25 mouse cellular contexts compared by ENCODE assay signal in the genomic region with DNA sequence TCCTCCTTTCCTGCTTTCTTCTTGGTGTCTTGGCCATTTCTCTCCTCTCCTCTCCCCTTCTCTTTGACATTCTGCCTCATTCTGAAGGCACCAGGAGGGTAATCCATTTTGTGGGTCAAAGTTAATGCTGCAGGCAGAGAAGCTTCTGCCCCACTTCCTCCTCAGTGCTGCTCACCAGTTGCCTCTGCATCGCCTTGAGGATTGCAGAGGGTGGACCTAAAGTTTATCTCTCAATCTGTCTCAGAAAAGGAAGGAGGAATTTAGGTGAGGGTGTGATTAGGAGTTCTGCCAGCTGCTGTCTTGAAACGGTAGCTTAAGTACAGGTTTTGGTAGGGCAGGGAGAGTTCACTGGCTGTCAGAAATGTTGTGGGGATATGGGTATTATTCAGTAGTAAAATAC.
DNase-seq lines count a peak whose midpoint lies in the region; ATAC-seq and TF ChIP-seq lines count a peak whose summit lies in the region.
"Had no signal": no experiment of that assay in that cellular context is flagged by ENCODE, and none has a peak within 500 bp of the region (broad histone marks: within the 10 kb centered on the region; RNA-seq: fewer than 3 reads in every experiment).

No protein-coding gene starts in this region.

- H3K9me3 ChIP-seq in intestine, postnatal 0 days (ENCODE audit: control insufficient read depth), result no peaks in the 10 kb centered on the region
- no peaks in the 10 kb centered on the region for H3K9me3 ChIP-seq in stomach, postnatal 0 days (ENCODE audit: control insufficient read depth, low read length)
- H3K9me3 ChIP-seq: embryonic facial prominence, embryonic 15.5 days; hindbrain, embryonic 12.5 days; liver, embryonic 13.5 days; megakaryocyte, embryonic 14.5 days; midbrain, embryonic 15.5 days; neural tube, embryonic 13.5 days had no signal

- no peak overlapping the region for H3K9ac ChIP-seq in intestine, postnatal 0 days (ENCODE audit: low read depth, low read length)
- no peak overlapping the region for H3K9ac ChIP-seq in stomach, postnatal 0 days (ENCODE audit: low read length)
- H3K9ac ChIP-seq: embryonic facial prominence, embryonic 15.5 days; hindbrain, embryonic 12.5 days; liver, embryonic 13.5 days; midbrain, embryonic 15.5 days; neural tube, embryonic 13.5 days had no signal

- no peak for TF ChIP-seq CTCF in intestine, postnatal 0 days (IDR thresholded peaks at IDR 0.05; ENCODE audit: low read depth)
- TF ChIP-seq CTCF in stomach, postnatal 0 days (IDR thresholded peaks at IDR 0.05; ENCODE audit: low read depth), result no peak

- DNase-seq in urinary bladder, postnatal 14 days (ENCODE audit: low spot score), result peak; percentile 59
- no peak for DNase-seq in urinary bladder, adult 2 months (ENCODE audit: low spot score)
- DNase-seq in MEL-GATA-1-ER (ENCODE audit: extremely low read depth, low read depth), result peak; percentile 7
- no peak for DNase-seq in stomach, postnatal 0 days (ENCODE audit: low spot score)
- DNase-seq in right cerebral cortex, postnatal 36 days (ENCODE audit: low spot score in 2 of 2), result no peak
- no peak for DNase-seq in gastrocnemius, postnatal 10 days
- DNase-seq: cerebellum, adult 9-10 months; gastrocnemius, postnatal 25 days; kidney, adult 2 months; kidney, postnatal 36 days; layer of hippocampus, postnatal 36 days; liver, embryonic 13.5 days; lung, adult 2 months; lung, postnatal 14 days; right cerebral cortex, adult 18-20 months; spleen, adult 18-20 months; thymus, postnatal 25 days had no signal

- H3K4me1 ChIP-seq in intestine, postnatal 0 days (replicated peaks; ENCODE audit: control insufficient read depth, insufficient read depth, low read length), result no peaks in the 10 kb centered on the region; the same call in none of the 2 replicates
- H3K4me1 ChIP-seq in stomach, postnatal 0 days (replicated peaks; ENCODE audit: control insufficient read depth, insufficient read depth), result no peaks in the 10 kb centered on the region
- H3K4me1 ChIP-seq: embryonic facial prominence, embryonic 15.5 days had no signal

- 0 out of 2 replicates have a peak, but pooled peaks have one; percentile 20 for ATAC-seq in intestine, postnatal 0 days
- ATAC-seq in stomach, postnatal 0 days (ENCODE audit: low FRiP score, low TSS enrichment), result peak; percentile 68
- ATAC-seq: forebrain, embryonic 16.5 days; midbrain, embryonic 15.5 days had no signal

- H3K4me3 ChIP-seq in intestine, postnatal 0 days (ENCODE audit: low read depth, low read length), result no peak overlapping the region
- no peak overlapping the region for H3K4me3 ChIP-seq in stomach, postnatal 0 days (ENCODE audit: low read depth, low read length)
- H3K4me3 ChIP-seq: embryonic facial prominence, embryonic 15.5 days; hindbrain, embryonic 12.5 days; liver, embryonic 13.5 days; megakaryocyte, embryonic 14.5 days; midbrain, embryonic 15.5 days; myocyte; neural tube, embryonic 13.5 days had no signal

- 10% methylated on average over 2 of the region's 2 CpGs for WGBS in intestine, postnatal 0 days
- WGBS in stomach, postnatal 0 days, result 21% methylated on average over 2 of the region's 2 CpGs

- TF ChIP-seq EP300 in stomach, postnatal 0 days (optimal IDR thresholded peaks at IDR 0.05), result no peak

- H3K27ac ChIP-seq in intestine, postnatal 0 days (ENCODE audit: low read depth, low read length), result no peak overlapping the region
- no peak overlapping the region; the same call in 1 of the 2 replicates for H3K27ac ChIP-seq in stomach, postnatal 0 days (replicated peaks)
- H3K27ac ChIP-seq: embryonic facial prominence, embryonic 15.5 days; hindbrain, embryonic 12.5 days; liver, embryonic 13.5 days; midbrain, embryonic 15.5 days; neural tube, embryonic 13.5 days had no signal

- H3K36me3 ChIP-seq in intestine, postnatal 0 days (ENCODE audit: control insufficient read depth, insufficient read depth), result no peaks in the 10 kb centered on the region
- H3K36me3 ChIP-seq in stomach, postnatal 0 days (ENCODE audit: control insufficient read depth, insufficient read depth, low read length), result no peaks in the 10 kb centered on the region
- H3K36me3 ChIP-seq: embryonic facial prominence, embryonic 15.5 days; hindbrain, embryonic 12.5 days; liver, embryonic 13.5 days; midbrain, embryonic 15.5 days; neural tube, embryonic 13.5 days had no signal

- H3K4me2 ChIP-seq in intestine, postnatal 0 days (replicated peaks; ENCODE audit: low read depth), result no peak overlapping the region
- H3K4me2 ChIP-seq in stomach, postnatal 0 days (replicated peaks; ENCODE audit: low read depth), result no peak overlapping the region
- H3K4me2 ChIP-seq: embryonic facial prominence, embryonic 15.5 days; hindbrain, embryonic 12.5 days; liver, embryonic 13.5 days; midbrain, embryonic 15.5 days; neural tube, embryonic 13.5 days had no signal

- H3K27me3 ChIP-seq in intestine, postnatal 0 days (replicated peaks; ENCODE audit: control insufficient read depth, insufficient read depth, low read length), result no peaks in the 10 kb centered on the region
- H3K27me3 ChIP-seq in stomach, postnatal 0 days (ENCODE audit: control insufficient read depth, insufficient read depth, low read length), result no peaks in the 10 kb centered on the region
- H3K27me3 ChIP-seq: embryonic facial prominence, embryonic 15.5 days; hindbrain, embryonic 12.5 days; liver, embryonic 13.5 days; megakaryocyte, embryonic 14.5 days; midbrain, embryonic 15.5 days; neural tube, embryonic 13.5 days had no signal

Comparison
In these comparisons a context has a peak if more than half of its experiments do, and no peak if none do; other contexts are left out.
1. DNase-seq: peak in urinary bladder, postnatal 14 days (single experiment) and MEL-GATA-1-ER (single experiment); none in urinary bladder, adult 2 months (single experiment), stomach, postnatal 0 days (single experiment), right cerebral cortex, postnatal 36 days (0 of 2) and gastrocnemius, postnatal 10 days (single experiment).